In genomic region chr11:47765859-47766258, GRCm38 (mm10) we compare ENCODE assay signal across 19 mouse cellular contexts.
DNase-seq lines count a peak whose midpoint lies in the region; ATAC-seq lines count a peak whose summit lies in the region.
"Had no signal": no experiment of that assay in that cellular context is flagged by ENCODE, and none has a peak within 500 bp of the region (broad histone marks: within the 10 kb centered on the region; RNA-seq: fewer than 3 reads in every experiment).

No protein-coding gene starts in this region.

- no peak overlapping the region for H3K9ac ChIP-seq in forebrain, embryonic 14.5 days (ENCODE audit: low read length)
- H3K9ac ChIP-seq: heart, embryonic 15.5 days; hindbrain, embryonic 15.5 days; liver, embryonic 14.5 days; midbrain, embryonic 12.5 days had no signal

- H3K4me1 ChIP-seq in forebrain, embryonic 14.5 days (ENCODE audit: control insufficient read depth, insufficient read depth, low read length): no peaks in the 10 kb centered on the region
- H3K4me1 ChIP-seq in forebrain, embryonic 10.5 days: no peaks in the 10 kb centered on the region
- H3K4me1 ChIP-seq: heart, embryonic 15.5 days; hindbrain, embryonic 15.5 days; midbrain, embryonic 12.5 days had no signal

- H3K9me3 ChIP-seq in forebrain, embryonic 14.5 days (replicated peaks; ENCODE audit: control insufficient read depth, low read length): no peaks in the 10 kb centered on the region
- H3K9me3 ChIP-seq in forebrain, embryonic 10.5 days: no peaks in the 10 kb centered on the region
- H3K9me3 ChIP-seq: heart, embryonic 15.5 days; hindbrain, embryonic 15.5 days; midbrain, embryonic 12.5 days had no signal

- no peaks in the 10 kb centered on the region for H3K36me3 ChIP-seq in forebrain, embryonic 14.5 days (ENCODE audit: control insufficient read depth, insufficient read depth, low read length)
- H3K36me3 ChIP-seq in forebrain, embryonic 10.5 days (replicated peaks): no peaks in the 10 kb centered on the region
- H3K36me3 ChIP-seq: heart, embryonic 15.5 days; hindbrain, embryonic 15.5 days; midbrain, embryonic 12.5 days had no signal

- H3K27ac ChIP-seq in forebrain, embryonic 14.5 days (ENCODE audit: low read depth, low read length): no peak overlapping the region
- no peak overlapping the region for H3K27ac ChIP-seq in forebrain, embryonic 10.5 days
- H3K27ac ChIP-seq: heart, embryonic 15.5 days; hindbrain, embryonic 15.5 days; kidney, postnatal 0 days; layer of hippocampus, adult 2 months; liver, embryonic 14.5 days; midbrain, embryonic 12.5 days; stomach, postnatal 0 days had no signal

- no peak overlapping the region for H3K4me3 ChIP-seq in forebrain, embryonic 14.5 days (ENCODE audit: low read depth, low read length)
- no peak overlapping the region for H3K4me3 ChIP-seq in forebrain, embryonic 10.5 days
- H3K4me3 ChIP-seq: erythroblast, embryonic 14.5 days; heart, embryonic 15.5 days; hindbrain, embryonic 15.5 days; layer of hippocampus, adult 2 months; midbrain, embryonic 12.5 days had no signal

- DNase-seq in forebrain, embryonic 14.5 days (ENCODE audit: low spot score): peak; percentile 78
- no peak for DNase-seq in forebrain, embryonic 10.5 days (ENCODE audit: extremely low spot score, low spot score)
- peak; percentile 1 for DNase-seq in retina, postnatal 1 day
- no peak for DNase-seq in retina, embryonic 14.5 days (ENCODE audit: low spot score)
- peak; percentile 1 for DNase-seq in forelimb bud, embryonic 11.5 days (ENCODE audit: low read depth, low spot score)
- DNase-seq in gastrocnemius, postnatal 10 days: no peak
- no peak for DNase-seq in urinary bladder, postnatal 25 days (ENCODE audit: low spot score)
- DNase-seq: gastrocnemius, postnatal 36 days; heart, postnatal 4 days had no signal

- ATAC-seq in forebrain, embryonic 14.5 days: peak; percentile 82
- ATAC-seq: intestine, postnatal 0 days; lung, postnatal 0 days had no signal

- H3K27me3 ChIP-seq in forebrain, embryonic 14.5 days (replicated peaks; ENCODE audit: control insufficient read depth, insufficient read depth, low read length): no peaks in the 10 kb centered on the region
- no peaks in the 10 kb centered on the region for H3K27me3 ChIP-seq in forebrain, embryonic 10.5 days (ENCODE audit: poor library complexity, severe bottlenecking)
- H3K27me3 ChIP-seq: heart, embryonic 15.5 days; hindbrain, embryonic 15.5 days; midbrain, embryonic 12.5 days had no signal

- H3K4me2 ChIP-seq in forebrain, embryonic 14.5 days (ENCODE audit: low read length): no peak overlapping the region
- H3K4me2 ChIP-seq: heart, embryonic 15.5 days; hindbrain, embryonic 15.5 days; midbrain, embryonic 12.5 days had no signal

- WGBS in forebrain, embryonic 14.5 days: 65% methylated on average over 2 of the region's 2 CpGs
- WGBS in forebrain, embryonic 10.5 days: 98% methylated on average over 2 of the region's 2 CpGs

Comparison
In these comparisons a context has a peak if more than half of its experiments do, and no peak if none do; other contexts are left out.
1. DNase-seq: peak in forebrain, embryonic 14.5 days (single experiment), retina, postnatal 1 day (single experiment) and forelimb bud, embryonic 11.5 days (single experiment); none in forebrain, embryonic 10.5 days (single experiment), retina, embryonic 14.5 days (single experiment), gastrocnemius, postnatal 10 days (single experiment) and urinary bladder, postnatal 25 days (single experiment).